Mouse (Mus musculus): ENCODE data around the gene AL731706.2. TPM values are rescaled to one million over a fixed set of nuclear protein-coding genes. Genes with fewer than 3 reads are reported as not detected.

AL731706.2 gene
- polyA plus RNA-seq (2012; rRNA removed): not detected in 2 replicates

DNA sequence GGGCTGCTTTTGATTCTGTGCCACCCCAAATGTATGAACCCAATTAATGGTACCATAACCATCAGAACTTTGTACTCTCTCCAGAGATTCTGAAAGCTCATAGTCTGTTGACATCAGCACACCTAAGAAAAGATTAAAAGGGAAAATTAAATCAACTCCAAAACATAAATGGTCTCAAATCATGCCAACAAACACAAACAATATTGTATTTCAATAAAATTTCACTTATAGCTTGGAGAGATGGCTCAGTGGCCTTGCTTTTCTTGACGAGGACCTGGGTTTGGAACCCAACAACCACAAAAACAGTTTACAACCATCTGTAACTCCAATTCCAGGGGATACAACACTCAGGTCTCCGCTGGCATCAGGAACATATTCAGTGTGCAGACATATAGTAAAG, at the start of gene AL731706.2:
TSS of gene AL731706.2 (minus strand) at position 101 of the 400 bp plus-strand sequence.
- TF ChIP-seq POLR2A (IDR thresholded peaks at IDR 0.05; ENCODE audit: low read depth, low read length) (no peak), CTCF (conservative IDR thresholded peaks at IDR 0.05; ENCODE audit: insufficient read depth, insufficient read length, low read depth, low read length) (no peak)
- Histone ChIP-seq H3K4me3 (ENCODE audit: insufficient read depth, low read depth, low read length) (no peak within 1 kb of the TSS), H3K4me1 (ENCODE audit: control insufficient read depth, insufficient read depth, low read length) (peaks cover 6% of the 10 kb centered on the region; the same call in 1 of the 2 replicates), H3K36me3 (ENCODE audit: control insufficient read depth, insufficient read depth, low read length) (peaks cover 12% of the 10 kb centered on the region), H3K27me3 (replicated peaks; ENCODE audit: control insufficient read depth, insufficient read depth, low read length) (no peaks in the 10 kb centered on the region), H3K27ac (ENCODE audit: insufficient read depth, low read depth, low read length) (no peak within 1 kb of the TSS)
- DNase-seq: no peak
- 97% methylated on average over 2 of the region's 2 CpGs for WGBS

DNA sequence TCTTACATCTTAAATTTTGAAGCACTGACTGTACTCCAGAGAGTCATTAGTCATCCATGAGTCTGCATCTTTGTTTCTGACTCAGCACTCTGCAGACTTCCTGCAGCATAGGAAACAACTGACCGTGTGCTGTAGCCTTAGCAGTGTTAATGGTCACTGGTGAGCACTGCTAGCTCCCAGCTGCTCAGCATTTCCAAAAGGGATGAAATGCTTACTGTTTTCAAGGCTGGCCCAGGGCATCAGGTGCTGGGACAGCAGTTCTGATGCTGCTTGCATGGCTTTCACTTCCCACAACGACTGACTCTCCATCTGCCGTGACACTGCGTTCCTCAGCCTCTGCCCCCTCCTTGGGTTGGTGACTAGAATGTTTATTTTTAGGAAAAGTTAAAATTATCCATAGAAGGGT, 35.5 kb upstream of the AL731706.2 start:
- 53% methylated on average over 4 of the region's 4 CpGs for WGBS
- no peaks in the 10 kb centered on the region for H3K27me3 ChIP-seq (replicated peaks; ENCODE audit: control insufficient read depth, insufficient read depth, low read length)
- no peaks in the 10 kb centered on the region for H3K4me1 ChIP-seq (ENCODE audit: control insufficient read depth, insufficient read depth, low read length)
- DNase-seq: peak; percentile 15
- no peak overlapping the region for H3K27ac ChIP-seq (ENCODE audit: insufficient read depth, low read depth, low read length)
- no peaks in the 10 kb centered on the region for H3K36me3 ChIP-seq (ENCODE audit: control insufficient read depth, insufficient read depth, low read length)
- TF ChIP-seq CTCF (conservative IDR thresholded peaks at IDR 0.05; ENCODE audit: insufficient read depth, insufficient read length, low read depth, low read length): no peak
- H3K4me3 ChIP-seq (ENCODE audit: insufficient read depth, low read depth, low read length): no peak overlapping the region

DNA sequence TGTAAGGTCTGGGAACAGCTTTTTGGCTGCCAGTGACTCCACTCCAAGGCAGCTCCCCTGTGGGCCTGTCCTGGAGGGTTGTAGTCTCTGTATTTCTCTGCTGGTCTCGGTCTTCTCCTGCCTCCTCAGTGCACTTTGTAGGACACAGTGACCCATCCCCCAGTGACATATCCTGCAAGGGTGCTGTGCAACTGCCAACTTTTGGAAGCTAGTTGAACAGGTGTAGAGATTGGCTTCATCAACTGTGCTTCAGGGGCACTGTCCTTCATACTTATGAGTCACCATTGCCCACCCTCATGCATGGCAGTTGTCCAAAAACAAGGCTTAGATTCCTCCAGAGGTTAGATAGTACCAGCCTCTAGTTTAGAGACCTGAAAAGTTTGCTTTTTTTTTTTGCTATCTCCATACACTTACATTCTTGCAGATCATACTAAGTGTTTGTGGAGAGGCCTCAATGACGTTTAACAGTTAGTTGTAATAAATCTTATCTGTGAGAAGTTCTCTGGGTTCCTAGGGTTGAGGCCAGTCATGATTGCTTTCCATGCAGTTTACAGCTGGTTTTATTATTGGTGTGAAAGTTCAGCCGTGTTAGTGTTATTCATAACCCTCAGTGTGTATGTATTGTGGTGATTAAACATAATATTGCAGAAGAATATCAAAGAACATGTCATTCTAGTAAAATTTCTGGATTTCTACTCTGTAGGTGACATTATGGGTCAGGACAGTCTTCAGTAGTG, 34.9 kb upstream of the AL731706.2 start:
- no peak overlapping the region for H3K4me3 ChIP-seq (ENCODE audit: insufficient read depth, low read depth, low read length)
- WGBS: 70% methylated on average over 3 of the region's 3 CpGs
- no peak for TF ChIP-seq POLR2A (IDR thresholded peaks at IDR 0.05; ENCODE audit: low read depth, low read length)
- no peak for TF ChIP-seq CTCF (conservative IDR thresholded peaks at IDR 0.05; ENCODE audit: insufficient read depth, insufficient read length, low read depth, low read length)
- no peak overlapping the region for H3K27ac ChIP-seq (ENCODE audit: insufficient read depth, low read depth, low read length)
- H3K4me1 ChIP-seq (ENCODE audit: control insufficient read depth, insufficient read depth, low read length): no peaks in the 10 kb centered on the region
- no peaks in the 10 kb centered on the region for H3K27me3 ChIP-seq (replicated peaks; ENCODE audit: control insufficient read depth, insufficient read depth, low read length)
- DNase-seq: no peak
- no peaks in the 10 kb centered on the region for H3K36me3 ChIP-seq (ENCODE audit: control insufficient read depth, insufficient read depth, low read length)

DNA sequence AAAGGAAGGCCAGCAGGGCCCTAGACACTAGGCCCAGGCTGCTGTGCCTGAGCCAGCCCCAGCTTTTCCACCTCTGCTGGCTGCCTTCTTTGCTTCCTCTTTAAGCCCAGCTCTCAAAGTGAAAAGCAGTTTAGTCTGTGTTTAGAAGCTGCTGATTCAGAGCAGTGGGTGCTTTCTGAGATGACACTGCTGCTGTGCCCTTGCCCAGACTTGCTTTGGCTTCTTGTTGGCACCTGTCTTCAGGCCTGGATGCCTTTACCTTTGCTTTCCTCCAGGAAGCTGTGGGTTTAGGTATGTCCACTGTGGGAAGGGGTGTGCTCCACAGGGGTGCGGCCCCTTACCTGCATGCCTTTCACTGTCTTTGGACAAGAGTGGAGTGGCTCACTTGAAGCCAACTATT, 34.0 kb upstream of the AL731706.2 start:
- DNase-seq: no peak
- H3K36me3 ChIP-seq (ENCODE audit: control insufficient read depth, insufficient read depth, low read length): no peaks in the 10 kb centered on the region
- no peaks in the 10 kb centered on the region for H3K4me1 ChIP-seq (ENCODE audit: control insufficient read depth, insufficient read depth, low read length)
- no peak overlapping the region for H3K27ac ChIP-seq (ENCODE audit: insufficient read depth, low read depth, low read length)
- no peak overlapping the region for H3K4me3 ChIP-seq (ENCODE audit: insufficient read depth, low read depth, low read length)
- H3K27me3 ChIP-seq (replicated peaks; ENCODE audit: control insufficient read depth, insufficient read depth, low read length): no peaks in the 10 kb centered on the region
- TF ChIP-seq CTCF (conservative IDR thresholded peaks at IDR 0.05; ENCODE audit: insufficient read depth, insufficient read length, low read depth, low read length): no peak
- TF ChIP-seq POLR2A (IDR thresholded peaks at IDR 0.05; ENCODE audit: low read depth, low read length): no peak
- WGBS: 97% methylated on average over 1 of the region's 1 CpGs

DNA sequence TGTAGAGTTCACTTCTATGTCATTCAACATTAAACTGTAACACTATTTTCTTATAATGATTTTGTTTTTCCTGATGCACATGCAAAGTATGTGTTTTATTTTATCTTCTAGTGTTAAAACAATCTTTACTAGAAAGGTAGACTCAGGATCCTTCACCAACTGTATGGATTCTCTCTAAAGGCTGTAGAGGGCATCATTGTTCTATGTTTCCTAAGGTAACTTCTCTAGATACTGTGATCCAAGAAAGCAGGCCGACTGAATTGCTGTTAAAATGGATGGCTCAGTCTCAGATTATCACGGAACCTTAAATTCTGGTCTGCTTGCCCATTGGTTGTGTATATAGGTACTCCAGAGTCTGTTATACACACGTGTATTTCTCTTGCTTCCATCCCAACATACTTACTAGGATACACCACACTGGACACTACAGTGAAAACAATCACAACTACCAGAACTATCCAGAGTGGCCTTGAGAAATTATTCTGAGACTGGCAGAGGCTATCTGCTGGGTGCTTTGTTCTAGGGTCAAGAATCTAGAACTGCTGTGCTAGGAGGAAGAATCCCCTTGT, 28.9 kb upstream of the AL731706.2 start:
- Histone ChIP-seq H3K4me3 (ENCODE audit: insufficient read depth, low read depth, low read length) (no peak overlapping the region), H3K36me3 (ENCODE audit: control insufficient read depth, insufficient read depth, low read length) (no peaks in the 10 kb centered on the region), H3K27me3 (replicated peaks; ENCODE audit: control insufficient read depth, insufficient read depth, low read length) (no peaks in the 10 kb centered on the region), H3K27ac (ENCODE audit: insufficient read depth, low read depth, low read length) (no peak overlapping the region), H3K4me1 (ENCODE audit: control insufficient read depth, insufficient read depth, low read length) (no peaks in the 10 kb centered on the region)
- 42% methylated on average over 3 of the region's 3 CpGs for WGBS
- TF ChIP-seq CTCF (conservative IDR thresholded peaks at IDR 0.05; ENCODE audit: insufficient read depth, insufficient read length, low read depth, low read length) (0 out of 2 replicates have a peak, but pooled peaks have one; percentile 19), POLR2A (IDR thresholded peaks at IDR 0.05; ENCODE audit: low read depth, low read length) (no peak)
- peak; percentile 21 for DNase-seq

DNA sequence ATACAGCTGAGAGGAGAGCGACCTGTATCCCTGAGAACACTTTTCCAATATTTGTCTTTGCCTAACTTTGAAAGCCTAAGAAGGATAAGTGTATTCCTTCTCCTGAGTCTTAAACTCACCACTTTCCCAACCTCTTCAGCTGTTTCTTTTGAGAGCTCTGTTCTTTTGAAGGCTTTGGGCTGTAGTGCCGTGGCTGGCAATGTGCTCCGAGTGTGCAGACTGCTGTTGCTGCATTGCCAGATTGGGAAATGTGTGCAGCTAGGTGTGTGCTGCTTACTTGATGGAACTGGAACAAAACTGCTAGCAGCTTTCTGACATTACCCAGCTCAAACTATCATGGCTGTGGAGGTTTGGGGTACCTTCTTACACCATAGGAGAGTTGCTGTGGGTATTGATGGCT, 27.5 kb upstream of the AL731706.2 start:
- no peak for TF ChIP-seq CTCF (conservative IDR thresholded peaks at IDR 0.05; ENCODE audit: insufficient read depth, insufficient read length, low read depth, low read length)
- TF ChIP-seq POLR2A (IDR thresholded peaks at IDR 0.05; ENCODE audit: low read depth, low read length): no peak
- H3K4me3 ChIP-seq (ENCODE audit: insufficient read depth, low read depth, low read length): no peak overlapping the region
- no peaks in the 10 kb centered on the region for H3K27me3 ChIP-seq (replicated peaks; ENCODE audit: control insufficient read depth, insufficient read depth, low read length)
- 93% methylated on average over 3 of the region's 3 CpGs for WGBS
- H3K4me1 ChIP-seq (ENCODE audit: control insufficient read depth, insufficient read depth, low read length): no peaks in the 10 kb centered on the region
- no peaks in the 10 kb centered on the region for H3K36me3 ChIP-seq (ENCODE audit: control insufficient read depth, insufficient read depth, low read length)
- DNase-seq: no peak
- H3K27ac ChIP-seq (ENCODE audit: insufficient read depth, low read depth, low read length): no peak overlapping the region

DNA sequence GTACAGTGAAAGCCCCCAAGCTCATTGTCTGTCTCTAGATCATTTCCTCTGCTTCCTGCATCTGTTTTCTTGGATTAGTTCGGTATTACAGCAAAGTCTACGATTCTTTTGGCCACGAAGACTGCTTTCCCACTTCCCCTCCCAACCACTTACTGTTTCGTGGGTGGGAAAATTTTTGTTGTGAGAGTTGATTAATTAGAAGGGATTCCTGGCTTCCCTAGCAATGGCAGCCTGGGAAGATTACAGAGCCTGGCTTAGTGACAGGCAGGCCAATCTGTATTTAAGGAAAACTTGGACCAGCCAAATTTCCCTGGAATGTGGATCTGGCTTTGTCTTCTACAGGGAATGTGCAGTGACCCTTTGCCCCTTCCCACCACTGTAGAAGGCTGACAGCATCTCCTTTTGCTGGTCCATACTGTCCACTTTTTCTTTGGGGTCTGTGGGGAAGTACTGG, 26.5 kb upstream of the AL731706.2 start:
- Histone ChIP-seq H3K27me3 (replicated peaks; ENCODE audit: control insufficient read depth, insufficient read depth, low read length) (no peaks in the 10 kb centered on the region), H3K36me3 (ENCODE audit: control insufficient read depth, insufficient read depth, low read length) (no peaks in the 10 kb centered on the region), H3K4me1 (ENCODE audit: control insufficient read depth, insufficient read depth, low read length) (no peaks in the 10 kb centered on the region), H3K4me3 (ENCODE audit: insufficient read depth, low read depth, low read length) (no peak overlapping the region), H3K27ac (ENCODE audit: insufficient read depth, low read depth, low read length) (no peak overlapping the region)
- TF ChIP-seq POLR2A (IDR thresholded peaks at IDR 0.05; ENCODE audit: low read depth, low read length) (no peak), CTCF (conservative IDR thresholded peaks at IDR 0.05; ENCODE audit: insufficient read depth, insufficient read length, low read depth, low read length) (no peak)
- DNase-seq: peak; percentile 25
- 40% methylated on average over 4 of the region's 4 CpGs for WGBS
